Mouse (Mus musculus) frontal cortex, adult 2 months (tissue): Measurements from ENCODE around the gene Fars2. TPM values are rescaled to one million over a fixed set of nuclear protein-coding genes. Genes with fewer than 3 reads are reported as not detected.

Experiments
- DNase-seq, 2 experiments: peaks; one replicate each; pipeline ENCODE4 v3.0.0; 2022; ENCODE audit warnings: low spot score in 1 of 2; ENCODE audit errors: extremely low spot score in 1 of 2
- polyA plus RNA-seq: library from polyadenylated mRNA; depleted of rRNA; stranded (reverse); fragments of >200 nt; gene quantifications from 2 replicates; pipeline ENCODE4 v1.2.3, GENCODE M21; 2012

Gene Fars2
- polyA plus RNA-seq, 1 experiment = 28.2 TPM

DNA sequence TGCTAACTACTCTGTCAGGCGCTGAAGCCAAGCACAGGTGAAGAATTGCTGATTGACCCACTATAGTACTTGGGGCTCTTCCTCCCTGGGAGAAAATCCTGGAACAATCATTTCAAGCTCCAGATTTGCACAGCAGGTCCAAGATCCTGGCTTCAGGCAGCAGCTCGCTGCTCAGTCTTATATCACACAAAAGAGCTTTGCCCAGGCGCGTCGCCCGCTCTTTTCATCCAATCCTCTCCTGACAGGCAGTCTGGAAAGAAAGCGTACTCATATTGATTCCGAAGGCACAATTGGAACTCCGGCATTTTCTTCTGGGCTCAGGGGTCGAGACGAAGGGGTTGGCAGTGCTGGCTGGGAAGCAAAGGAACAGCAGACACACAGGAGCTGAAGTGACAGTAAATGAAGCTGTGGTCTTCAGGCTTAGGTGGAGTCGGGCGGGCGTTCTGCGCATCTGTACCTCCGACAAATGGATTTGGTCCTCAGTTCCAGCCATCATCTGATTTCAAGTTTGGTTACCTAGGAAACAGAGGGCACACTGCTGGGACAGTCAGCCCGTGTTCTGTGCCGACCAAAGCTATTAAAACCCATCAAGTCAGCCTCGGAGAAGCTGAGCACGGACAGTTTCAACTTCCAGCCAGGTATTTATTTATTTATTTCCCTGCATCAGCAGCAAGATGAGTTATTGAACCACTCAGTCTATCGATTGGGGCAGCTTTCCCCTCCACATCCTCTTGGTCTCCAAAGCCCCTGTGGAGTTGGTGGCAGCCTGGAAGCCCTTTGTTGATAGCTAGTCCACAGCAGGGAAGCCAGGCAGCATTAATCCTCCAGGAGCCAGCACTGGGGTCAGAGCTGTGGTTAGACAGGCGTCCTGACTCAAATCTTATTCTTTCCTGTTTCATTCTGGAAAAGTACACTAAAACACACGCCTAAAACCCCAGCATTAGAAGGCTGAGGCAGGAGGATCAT, 495.9 kb downstream of the Fars2 start:
- peak in 1 of 2 experiments; percentile 40 for DNase-seq

DNA sequence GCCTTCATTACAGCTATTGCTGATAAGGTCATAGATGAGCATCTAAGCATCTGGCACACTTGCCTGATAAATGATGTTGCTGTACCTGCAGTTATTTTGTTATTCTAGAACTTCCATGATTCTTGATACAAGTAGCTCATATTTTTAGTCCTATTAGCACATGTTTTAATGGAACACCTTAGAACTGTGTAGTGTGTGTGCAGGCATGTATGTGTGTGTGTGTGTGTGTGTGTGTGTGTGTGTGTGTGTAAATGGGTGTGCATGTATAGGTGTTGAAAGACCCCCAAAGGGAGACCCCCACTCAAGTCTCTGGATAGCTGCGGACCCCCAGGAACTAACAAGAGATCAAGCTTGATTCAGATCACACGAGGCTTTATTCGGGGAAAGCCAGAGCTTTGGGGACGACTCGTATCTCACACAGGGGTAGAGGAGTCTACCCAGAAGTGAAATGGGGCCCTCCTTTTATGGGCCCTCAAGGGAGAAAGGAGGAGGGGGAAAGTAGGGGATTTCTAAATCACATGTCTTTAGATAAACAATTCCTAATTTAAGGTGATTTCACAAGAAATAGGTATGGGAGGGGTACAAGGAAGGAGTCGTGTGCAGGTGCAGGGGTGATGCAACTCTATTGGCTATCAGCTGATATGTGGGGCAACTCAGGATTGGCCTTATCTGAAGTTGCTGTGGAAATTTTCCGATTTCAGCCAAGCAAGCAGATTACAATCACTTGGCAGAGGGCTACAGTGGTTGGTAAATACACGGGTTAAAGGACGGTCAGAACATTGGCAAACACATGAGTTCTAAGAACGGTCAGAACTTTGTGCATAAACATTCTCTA, 503.5 kb downstream of the Fars2 start:
- no peak for DNase-seq

DNA sequence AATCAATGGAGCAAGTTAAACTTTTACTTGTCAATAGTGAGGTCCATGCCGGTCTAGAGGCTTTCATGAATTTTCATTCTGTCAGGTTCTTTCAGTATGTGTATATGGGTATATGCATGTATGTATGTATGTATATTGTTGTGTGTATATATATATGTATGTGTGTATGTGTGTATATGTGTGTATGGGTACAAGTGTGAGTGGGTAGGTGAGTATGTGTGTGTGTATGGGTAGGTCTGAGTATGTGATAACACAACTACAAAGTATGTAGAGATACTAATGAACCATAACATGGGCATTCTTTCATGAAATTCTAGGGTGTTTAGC, 504.1 kb downstream of the Fars2 start:
- DNase-seq = no peak

DNA sequence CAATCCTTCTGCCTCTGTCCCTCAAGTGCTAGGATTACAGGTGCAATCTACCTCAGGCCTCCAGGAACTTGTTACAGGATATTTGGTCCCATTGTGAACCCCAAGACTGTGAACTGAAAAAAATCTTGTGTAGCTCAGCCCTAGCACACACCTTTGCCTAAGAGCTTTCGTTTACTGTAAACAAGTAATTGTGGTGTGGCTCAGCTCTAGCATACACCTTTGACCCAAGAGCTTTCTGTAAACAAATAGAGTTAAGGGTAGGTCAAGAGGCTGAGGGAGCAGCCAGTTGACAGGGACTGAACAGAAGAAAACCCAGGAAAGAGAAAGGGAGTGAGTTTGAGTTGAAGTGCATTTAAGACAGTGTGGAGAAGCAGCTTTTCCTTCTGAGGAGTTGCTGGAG, 506.3 kb downstream of the Fars2 start:
- DNase-seq = no peak

DNA sequence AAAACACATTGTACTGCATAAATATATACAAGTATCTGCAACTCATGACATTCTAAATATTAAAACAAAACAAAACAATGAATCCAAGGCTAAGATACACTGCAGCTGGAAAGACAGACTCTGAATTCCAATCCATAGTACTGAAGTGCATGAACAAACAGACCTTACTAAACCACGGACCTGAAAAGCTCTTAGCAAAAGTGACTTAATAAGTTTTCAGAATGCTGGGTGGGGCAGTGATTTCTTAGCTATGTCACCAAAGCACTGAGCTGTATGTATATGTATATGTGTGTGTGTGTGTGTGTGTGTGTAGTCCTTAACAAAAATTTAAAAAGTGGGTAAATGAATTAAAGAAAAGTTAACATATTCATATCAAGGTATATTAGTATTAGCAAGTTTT, 511.9 kb downstream of the Fars2 start:
- DNase-seq = no peak

DNA sequence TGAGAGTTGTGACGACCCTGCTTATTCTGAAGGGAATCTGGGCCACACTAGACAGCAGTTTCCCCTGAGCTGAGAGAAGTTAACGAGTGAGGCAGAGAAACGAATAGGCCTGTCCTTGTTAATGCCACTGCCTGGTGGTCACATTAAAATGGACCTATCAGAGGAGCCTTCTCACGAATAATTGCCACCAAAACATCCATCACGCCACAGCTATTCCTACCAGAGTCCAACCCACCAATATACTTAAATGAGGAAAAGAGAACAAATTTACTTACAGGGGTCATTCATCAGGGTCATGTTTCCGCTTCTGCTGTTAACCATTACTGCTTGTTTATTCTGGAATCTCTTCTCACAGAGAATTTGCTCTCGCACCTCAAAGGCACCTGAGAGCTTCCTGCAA, 531.0 kb downstream of the Fars2 start:
- DNase-seq = no peak

DNA sequence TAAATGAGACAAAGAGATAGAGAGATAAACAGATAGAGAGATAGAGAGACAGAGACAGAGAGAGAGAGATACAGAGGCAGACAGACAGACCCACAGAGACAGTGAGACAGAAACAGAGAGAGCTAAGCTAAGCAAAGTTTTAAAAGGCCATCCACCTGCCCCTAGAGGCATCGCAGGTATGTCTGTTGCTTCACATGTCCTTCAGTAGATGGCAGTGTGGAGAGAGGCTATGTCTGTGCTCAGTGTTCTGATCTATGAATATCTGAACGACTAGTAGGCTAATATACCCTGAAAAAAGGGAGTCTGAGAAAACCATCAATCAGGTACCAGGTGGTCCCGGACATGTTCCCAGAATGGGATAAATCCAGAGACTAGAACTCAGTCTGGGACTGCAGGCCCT, 537.0 kb downstream of the Fars2 start:
- DNase-seq = no peak

DNA sequence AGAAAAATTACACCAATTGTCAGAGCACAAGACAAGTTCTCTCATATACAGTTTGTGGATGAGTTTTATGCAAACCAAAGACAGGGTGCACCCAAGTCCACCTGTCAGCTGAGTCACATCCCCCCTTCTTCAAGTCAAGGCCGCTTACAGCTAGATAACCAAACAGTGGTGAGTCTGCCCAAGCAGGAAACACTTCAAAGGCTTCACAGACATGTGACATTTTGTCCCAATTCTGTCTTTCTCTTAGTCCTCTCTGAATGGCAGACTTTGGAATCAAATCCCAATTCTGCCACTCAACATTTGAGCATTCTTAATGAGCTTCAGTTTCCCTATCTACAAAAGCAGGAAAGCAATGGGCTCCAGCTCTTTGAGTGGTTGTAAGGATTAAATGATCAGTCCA, 562.1 kb downstream of the Fars2 start:
- DNase-seq = no peak

DNA sequence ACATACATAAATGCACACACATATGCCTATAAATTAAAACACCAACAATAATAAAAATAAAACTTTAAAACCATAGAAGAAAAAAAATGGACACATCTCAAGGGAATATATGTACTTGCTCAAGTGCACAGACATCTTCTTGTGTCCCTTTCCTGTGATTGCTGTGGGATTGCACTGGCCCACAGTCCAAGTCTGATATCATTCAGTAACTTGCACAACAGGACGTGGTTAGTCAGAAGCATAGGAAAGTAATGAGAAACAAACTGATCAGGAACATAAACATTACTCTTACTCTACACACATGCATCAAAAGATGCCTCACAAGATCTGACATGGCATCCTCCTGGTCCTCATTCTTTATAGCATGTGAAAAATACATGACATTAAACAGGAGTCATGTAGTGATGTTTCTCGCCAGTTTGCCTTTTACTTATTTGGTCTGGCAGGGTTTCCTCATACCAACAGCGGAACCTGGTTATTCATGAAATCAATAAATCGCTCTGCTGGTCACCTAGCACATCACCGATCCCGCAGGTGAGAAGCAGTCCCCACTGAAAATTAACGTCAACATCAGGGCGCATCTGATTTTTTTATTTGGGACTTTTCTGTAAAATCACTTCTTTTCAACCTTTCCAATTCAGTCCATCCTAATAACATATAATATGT, 563.6 kb downstream of the Fars2 start:
- no peak for DNase-seq

DNA sequence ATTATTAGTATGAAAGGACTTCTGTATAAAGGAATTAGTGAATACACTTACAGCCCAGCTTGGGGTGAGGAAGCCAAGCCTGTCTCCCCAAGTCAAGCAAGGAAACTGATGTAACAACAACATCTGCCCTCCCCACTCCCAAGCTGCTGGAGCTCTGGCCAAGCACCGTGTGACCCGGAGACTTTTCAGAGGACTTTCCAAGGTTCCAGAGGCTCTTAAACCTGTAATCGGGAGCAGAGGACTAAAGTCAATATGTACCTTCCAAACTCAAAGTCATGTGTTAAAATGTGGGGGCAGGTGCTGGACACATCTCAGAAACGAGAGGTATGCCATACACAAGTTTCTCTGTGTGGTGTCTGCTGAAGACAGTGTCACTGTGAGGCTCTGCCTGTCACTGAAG, 566.4 kb downstream of the Fars2 start:
- DNase-seq = no peak

DNA sequence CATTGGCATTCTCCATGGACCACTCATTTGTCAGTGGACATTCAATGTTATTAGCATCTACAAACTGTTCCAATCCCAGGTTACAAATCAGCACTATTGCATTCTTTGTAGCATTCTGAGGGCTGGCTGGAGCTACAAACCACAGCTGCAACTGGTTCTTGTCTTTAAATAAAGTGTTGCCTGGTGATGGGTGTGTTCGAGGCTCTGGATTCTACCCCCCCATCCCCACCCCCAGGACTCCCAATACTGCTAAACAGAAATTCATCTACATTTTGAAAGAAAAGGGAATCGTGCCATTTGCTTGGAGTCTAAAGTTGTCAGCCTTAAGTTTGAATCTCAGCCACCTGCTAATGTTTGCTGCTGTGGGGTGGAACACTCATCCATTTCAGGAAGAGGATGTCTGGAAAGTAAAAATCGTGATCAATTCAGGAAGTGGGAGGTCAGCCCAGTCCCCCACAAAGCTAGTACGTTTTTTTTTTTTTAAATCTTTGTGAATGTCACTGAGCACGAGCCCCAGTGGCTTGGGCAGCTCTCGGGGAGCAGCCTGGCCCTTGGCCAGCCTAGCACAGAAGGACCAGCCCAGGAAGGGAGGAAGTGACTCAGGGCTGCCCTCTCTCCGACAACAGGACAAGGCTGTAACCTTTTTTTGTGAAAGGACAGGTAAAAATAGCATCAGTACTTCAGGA, 578.4 kb downstream of the Fars2 start:
- peak; percentile 26 to 72 for DNase-seq

DNA sequence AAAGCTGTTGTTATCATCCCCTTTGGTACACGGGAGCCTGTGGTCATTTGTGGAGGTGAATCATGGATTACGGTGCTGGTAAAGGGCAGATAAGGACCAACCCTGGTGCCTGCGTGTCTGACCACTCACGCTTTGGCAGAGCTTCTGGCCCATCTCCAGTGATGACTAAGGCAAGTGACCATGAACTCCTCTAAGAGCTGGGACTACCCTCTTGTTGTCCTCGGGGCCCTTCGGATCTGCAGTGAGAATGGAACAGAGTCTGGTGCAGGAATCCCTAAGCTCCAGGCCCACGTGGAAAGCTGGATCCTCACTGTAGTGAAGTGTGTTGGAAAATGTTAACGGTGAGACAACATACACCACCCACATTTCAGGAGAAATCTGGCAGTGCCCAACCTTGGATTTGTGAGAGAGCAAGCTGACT, 579.1 kb downstream of the Fars2 start:
- peak; percentile 52 to 74 for DNase-seq

DNA sequence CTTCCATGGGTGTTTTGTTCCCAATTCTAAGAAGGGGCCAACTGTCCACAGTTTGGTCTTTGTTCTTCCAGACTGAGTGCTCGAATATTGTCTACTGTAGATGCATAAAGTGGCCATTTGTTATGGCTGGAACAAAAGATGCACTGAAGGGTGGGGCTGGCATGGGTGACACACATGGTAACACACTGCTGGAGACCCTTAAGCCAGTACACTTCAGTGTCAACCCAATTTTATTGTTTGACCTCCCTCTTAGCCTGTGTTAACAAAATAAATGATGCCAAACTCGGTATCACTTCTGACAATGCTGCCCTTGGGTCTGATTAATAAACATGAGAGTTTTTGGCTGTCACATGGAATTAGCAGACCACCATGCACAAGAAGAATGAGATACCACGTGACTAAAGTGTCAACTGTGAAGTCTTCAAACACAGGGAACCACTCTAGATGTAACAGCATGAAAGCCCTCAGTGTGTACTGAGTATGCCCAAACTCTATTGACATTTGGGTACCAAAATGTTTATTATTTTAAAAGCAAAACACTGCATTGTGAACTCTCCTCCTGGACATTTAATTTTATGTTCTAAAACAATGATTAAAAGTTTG, 590.0 kb downstream of the Fars2 start:
- no peak for DNase-seq

DNA sequence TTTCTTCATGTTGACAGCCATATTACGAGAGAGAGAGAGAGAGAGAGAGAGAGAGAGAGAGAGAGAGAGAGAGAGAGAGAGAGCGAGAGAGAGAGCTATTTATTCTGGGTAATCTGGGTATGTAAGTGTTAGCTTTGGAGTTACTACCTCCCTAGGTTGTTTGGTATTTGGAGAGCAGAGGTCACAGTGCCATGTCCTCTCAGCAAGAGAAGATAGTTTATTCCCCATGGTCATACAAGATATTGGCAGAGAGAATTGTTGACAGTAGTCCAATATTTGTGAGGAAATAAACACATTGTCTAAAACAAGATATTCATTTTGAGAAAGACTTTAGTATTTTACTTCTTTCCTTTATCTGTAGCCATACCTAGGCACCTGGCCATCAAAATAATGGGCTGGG, 596.9 kb downstream of the Fars2 start:
- no peak for DNase-seq

DNA sequence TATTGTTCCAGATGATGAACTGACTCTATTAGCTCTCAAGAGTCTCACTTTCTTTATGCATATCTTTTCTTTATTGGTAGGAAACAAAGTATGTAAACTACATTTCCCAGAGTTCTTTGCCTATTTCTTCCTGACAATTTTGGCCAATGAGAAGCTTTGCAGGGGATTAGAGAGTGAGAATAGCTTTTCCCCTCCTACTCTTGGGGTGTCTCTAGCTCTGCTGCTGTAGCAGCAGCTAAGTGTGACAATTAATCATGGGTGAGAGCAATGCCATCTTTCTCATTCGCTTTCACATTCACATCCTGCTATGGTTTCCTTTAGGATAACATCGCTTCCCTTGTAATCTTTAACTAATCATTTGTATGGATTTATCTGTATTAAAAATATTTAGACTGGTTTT, 599.5 kb downstream of the Fars2 start:
- DNase-seq = peak in 1 of 2 experiments; percentile 52

DNA sequence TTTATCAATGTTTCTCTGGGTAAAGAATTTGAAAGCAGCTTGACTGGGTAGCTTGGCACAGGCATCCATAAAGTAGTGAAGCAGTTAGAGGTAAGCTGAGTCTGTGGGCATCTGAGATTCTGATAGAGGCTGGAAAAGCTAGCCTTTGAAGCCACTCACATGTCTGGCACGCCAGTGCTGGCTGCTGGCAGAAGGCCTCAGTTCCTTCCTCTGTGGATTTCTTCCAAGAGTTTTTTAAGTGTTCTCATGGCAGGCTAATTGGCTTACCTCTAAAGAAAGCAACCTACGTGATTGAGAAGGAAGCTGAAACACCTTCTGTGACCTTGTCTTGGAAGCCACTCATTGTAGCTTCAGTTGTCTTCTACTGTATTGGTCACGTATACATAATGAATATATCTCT, 600.2 kb downstream of the Fars2 start:
- DNase-seq = no peak

DNA sequence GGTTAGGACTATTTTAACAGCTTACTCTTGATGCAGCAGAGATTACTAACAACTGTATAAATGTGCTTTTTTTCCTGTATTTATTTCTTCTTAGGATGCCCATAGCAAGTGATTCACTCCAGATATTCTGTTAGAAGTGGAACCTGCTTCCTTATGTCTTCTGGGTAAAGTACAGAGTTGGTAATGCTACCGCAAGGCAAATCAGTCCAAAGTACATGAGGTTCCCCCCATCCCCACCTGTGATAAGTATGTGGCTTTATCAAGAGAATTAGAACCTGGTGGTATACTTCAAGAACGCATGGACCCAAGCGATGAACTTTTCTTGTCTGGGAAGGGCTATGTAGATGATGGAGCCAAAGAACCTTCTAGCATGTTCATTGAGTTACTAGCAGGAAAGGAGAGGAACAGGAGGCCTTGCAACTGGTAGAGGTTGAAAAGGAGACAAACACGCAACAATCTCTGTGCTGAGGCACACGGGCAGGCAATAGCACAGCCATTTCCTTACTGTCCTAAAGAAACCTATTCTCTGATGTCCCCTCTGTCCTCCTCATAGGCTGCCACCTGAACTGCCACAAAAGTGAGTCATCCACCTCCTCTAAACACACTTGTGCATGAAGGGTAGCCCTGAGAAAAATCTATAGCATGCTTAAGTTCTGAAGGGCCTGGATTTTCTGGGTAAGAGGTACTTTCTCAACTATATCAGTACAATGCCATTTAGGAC, 603.2 kb downstream of the Fars2 start:
- DNase-seq = no peak

DNA sequence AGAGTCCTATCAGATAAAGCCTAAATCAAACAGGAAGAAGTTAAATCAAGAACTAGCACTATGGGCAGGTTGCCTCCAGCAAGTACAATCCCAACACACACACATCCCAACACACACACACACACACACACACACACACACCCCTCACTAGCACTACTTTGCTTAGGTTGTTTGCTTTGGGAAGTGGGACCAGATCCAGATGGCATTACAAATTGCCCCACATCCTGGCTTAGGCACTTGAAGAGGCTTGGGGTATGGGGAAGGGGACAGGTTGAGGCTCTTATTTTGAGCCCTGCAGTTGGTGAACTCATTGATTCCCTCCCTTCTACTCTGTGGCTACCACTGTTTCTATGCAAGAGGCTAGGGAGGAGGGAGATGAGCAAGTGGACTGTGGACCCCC, 605.1 kb downstream of the Fars2 start:
- no peak for DNase-seq

DNA sequence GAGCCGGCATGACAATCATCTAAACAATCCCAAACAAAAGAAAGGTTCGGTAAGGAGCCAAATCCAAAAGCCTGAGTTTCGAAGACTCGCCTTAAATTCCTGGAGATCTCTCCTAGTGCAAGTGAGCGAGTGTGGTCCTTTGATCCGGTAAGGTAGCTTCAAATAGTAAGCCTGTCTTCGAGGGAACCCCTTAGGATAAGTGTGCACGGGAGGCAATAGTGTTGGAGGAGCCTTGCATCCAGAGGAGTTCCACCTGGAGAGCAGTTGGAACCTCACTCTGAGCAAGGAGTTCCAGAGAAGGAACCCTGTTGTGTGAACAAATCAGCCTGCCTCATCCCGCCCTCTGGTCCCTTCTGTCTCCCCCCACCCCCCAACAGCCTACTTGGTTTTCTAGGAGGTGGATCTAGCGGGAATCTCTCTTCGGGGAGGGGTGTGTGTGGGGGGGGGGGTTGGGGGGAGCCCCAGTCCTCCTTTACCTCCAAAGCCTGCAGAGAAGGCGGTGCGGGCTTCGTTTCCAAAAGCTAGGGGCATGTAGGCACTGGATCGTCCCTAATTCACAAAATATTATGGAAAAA, 606.6 kb downstream of the Fars2 start:
- peak in 1 of 2 experiments; percentile 16 for DNase-seq
